Mouse (Mus musculus) cerebellum, adult 2 months (tissue): Measurements from ENCODE around the gene Cyp39a1. TPM values are rescaled to one million over a fixed set of nuclear protein-coding genes. Genes with fewer than 3 reads are reported as not detected.

Experiments used
- DNase-seq, 2 experiments: peaks; one replicate each; pipeline ENCODE4 v3.0.0; 2021
- H3K27ac ChIP-seq: fragments of 200-500 bp; 2 replicates; pipeline ENCODE4 v1.5.1; 2012; ENCODE audit warnings: low read length, control low read depth, inconsistent platforms; ENCODE audit not compliant: insufficient read depth
- H3K27me3 ChIP-seq: fragments of 200-500 bp; 2 replicates; pipeline ENCODE4 v1.6.1; 2012; ENCODE audit warnings: inconsistent platforms, mild to moderate bottlenecking, low read length, moderate library complexity; ENCODE audit not compliant: control insufficient read depth, insufficient read depth
- H3K4me1 ChIP-seq: fragments of 200-500 bp; 2 replicates; pipeline ENCODE4 v1.6.1; 2011; ENCODE audit warnings: low read length; ENCODE audit not compliant: control insufficient read depth, insufficient read depth
- H3K4me3 ChIP-seq: fragments of 200-500 bp; replicated peaks from 2 replicates; pipeline ENCODE3; 2011; ENCODE audit warnings: mild to moderate bottlenecking, low read depth, low read length, control low read depth; ENCODE audit not compliant: insufficient read depth
- CTCF ChIP-seq: fragments of 200-500 bp; IDR thresholded peaks from 2 replicates; pipeline ENCODE4 v1.5.1; 2011; ENCODE audit warnings: low read depth, mild to moderate bottlenecking, control low read depth, low read length, moderate library complexity, borderline replicate concordance; ENCODE audit not compliant: insufficient read depth
- POLR2A ChIP-seq: fragments of 200-500 bp; IDR thresholded peaks from 2 replicates; pipeline ENCODE4 v1.6.1; 2011; ENCODE audit warnings: low read length, control low read depth, borderline replicate concordance; ENCODE audit not compliant: insufficient read depth
- WGBS: fragments of 180-500 bp; shearing (Covaris S2); methylation state at CpG from one replicate; pipeline ENCODE4 v1.1.7; 2018; 5-methylcytosine and 5-hydroxymethylcytosine counted together
- polyA plus RNA-seq: library from polyadenylated mRNA; depleted of rRNA; stranded (reverse); fragments of >200 nt; gene quantifications from 2 replicates; pipeline ENCODE4 v1.2.3, GENCODE M21; 2012

Gene Cyp39a1
- polyA plus RNA-seq, 1 experiment, result 3.2 TPM

GRCm38 (mm10) chr17:43689591-43689990 is 22.4 kb downstream of the Cyp39a1 start:
- 86% methylated on average over 9 of the region's 9 CpGs for WGBS

GRCm38 (mm10) chr17:43698997-43699649 is 31.9 kb downstream of the Cyp39a1 start:
- peak; percentile 51 to 77 for DNase-seq
- no peak overlapping the region for H3K4me3 ChIP-seq
- WGBS, result 37% methylated on average over 14 of the region's 14 CpGs

More at GRCm38 (mm10) chr17:43689591-43689990, 22.4 kb downstream of the Cyp39a1 start:
- DNase-seq, result no peak
- H3K4me1 ChIP-seq, result no peaks in the 10 kb centered on the region
- no peaks in the 10 kb centered on the region for H3K27me3 ChIP-seq
- TF ChIP-seq CTCF (no peak), POLR2A (no peak)
- H3K27ac ChIP-seq, result no peak overlapping the region
- no peak overlapping the region for H3K4me3 ChIP-seq

GRCm38 (mm10) chr17:43701060-43701459 is 33.8 kb downstream of the Cyp39a1 start:
- peak; percentile 65; the same call in 1 of the 2 replicates for TF ChIP-seq CTCF
- TF ChIP-seq POLR2A, result no peak
- peaks cover 10% of the 10 kb centered on the region for H3K4me1 ChIP-seq
- no peaks in the 10 kb centered on the region for H3K27me3 ChIP-seq
- WGBS, result 57% methylated on average over 6 of the region's 6 CpGs
- peak; percentile 36 to 60 for DNase-seq
- H3K27ac ChIP-seq, result no peak overlapping the region
- H3K4me3 ChIP-seq, result no peak overlapping the region

More at GRCm38 (mm10) chr17:43698997-43699649, 31.9 kb downstream of the Cyp39a1 start:
- Histone ChIP-seq H3K27me3 (no peaks in the 10 kb centered on the region), H3K27ac (no peak overlapping the region), H3K4me1 (peaks cover 2% of the 10 kb centered on the region; the same call in 1 of the 2 replicates)
- TF ChIP-seq POLR2A (no peak), CTCF (peak; percentile 78)

- H3K4me1 ChIP-seq, result peaks cover 10% of the 10 kb centered on the region
- no peaks in the 10 kb centered on the region for H3K27me3 ChIP-seq
- WGBS, result 10% methylated on average over 12 of the region's 12 CpGs
- no peak overlapping the region for H3K27ac ChIP-seq
- peak; percentile 25 to 46 for DNase-seq
- H3K4me3 ChIP-seq, result no peak overlapping the region
- TF ChIP-seq CTCF (no peak), POLR2A (no peak)
Measured at GRCm38 (mm10) chr17:43704216-43704930, 37.1 kb downstream of the Cyp39a1 start.

- H3K27ac ChIP-seq, result no peak overlapping the region
- no peaks in the 10 kb centered on the region for H3K27me3 ChIP-seq
- no peak overlapping the region for H3K4me3 ChIP-seq
- DNase-seq, result no peak
- H3K4me1 ChIP-seq, result peaks cover 10% of the 10 kb centered on the region
- WGBS, result 96% methylated on average over 3 of the region's 3 CpGs
- no peak for TF ChIP-seq CTCF
- TF ChIP-seq POLR2A, result no peak
Measured at GRCm38 (mm10) chr17:43706749-43707148, 39.5 kb downstream of the Cyp39a1 start.

- Histone ChIP-seq H3K27ac (no peak overlapping the region), H3K4me1 (peaks cover 10% of the 10 kb centered on the region), H3K4me3 (no peak overlapping the region), H3K27me3 (no peaks in the 10 kb centered on the region)
- peak in 1 of 2 experiments; percentile 3 for DNase-seq
- 83% methylated on average over 3 of the region's 3 CpGs for WGBS
- TF ChIP-seq CTCF, result no peak
- TF ChIP-seq POLR2A, result no peak
Measured at GRCm38 (mm10) chr17:43707254-43707653, 40.0 kb downstream of the Cyp39a1 start.

- TF ChIP-seq CTCF, result no peak
- TF ChIP-seq POLR2A, result no peak
- Histone ChIP-seq H3K4me1 (no peaks in the 10 kb centered on the region), H3K27ac (no peak overlapping the region), H3K4me3 (no peak overlapping the region), H3K27me3 (no peaks in the 10 kb centered on the region)
- WGBS, result 96% methylated on average over 7 of the region's 7 CpGs
- DNase-seq, result no peak
Measured at GRCm38 (mm10) chr17:43711557-43712352, 44.5 kb downstream of the Cyp39a1 start.

GRCm38 (mm10) chr17:43714191-43714590 is 47.0 kb downstream of the Cyp39a1 start:
- TF ChIP-seq CTCF (no peak), POLR2A (no peak)
- H3K27me3 ChIP-seq, result no peaks in the 10 kb centered on the region
- no peak overlapping the region for H3K27ac ChIP-seq
- no peaks in the 10 kb centered on the region for H3K4me1 ChIP-seq
- 14% methylated on average over 3 of the region's 3 CpGs for WGBS
- no peak overlapping the region for H3K4me3 ChIP-seq
- peak in 1 of 2 experiments; percentile 25 for DNase-seq
